Mouse (Mus musculus) kidney, embryonic 15.5 days (tissue): ENCODE measurements around the gene Lurap1l. TPM values are rescaled to one million over a fixed set of nuclear protein-coding genes. Genes with fewer than 3 reads are reported as not detected.

ENCODE experiments used
- ATAC-seq: fragments of 200-750 bp; cut with Nextera tagmentation; replicated peaks from 2 replicates; pipeline ENCODE4 v1.8.0; 2017; ENCODE audit warnings: moderate TSS enrichment; ENCODE audit not compliant: low FRiP score
- H3K27ac ChIP-seq: fragments of 300-500 bp; sonication (generic); 2 replicates; pipeline ENCODE4 v1.5.1; 2015; ENCODE audit warnings: mild to moderate bottlenecking, inconsistent platforms
- H3K27me3 ChIP-seq: fragments of 300-500 bp; sonication (generic); 2 replicates; pipeline ENCODE4 v1.6.1; 2015; ENCODE audit warnings: inconsistent platforms
- H3K36me3 ChIP-seq: fragments of 300-500 bp; sonication (generic); 2 replicates; pipeline ENCODE4 v1.6.1; 2015; ENCODE audit warnings: inconsistent platforms
- H3K4me1 ChIP-seq: fragments of 300-500 bp; sonication (generic); 2 replicates; pipeline ENCODE4 v1.6.1; 2015; ENCODE audit warnings: inconsistent platforms
- H3K4me2 ChIP-seq: fragments of 300-500 bp; sonication (generic); 2 replicates; pipeline ENCODE4 v1.6.1; 2015; ENCODE audit warnings: moderate library complexity, mild to moderate bottlenecking, inconsistent platforms
- H3K4me3 ChIP-seq: fragments of 300-500 bp; sonication (generic); replicated peaks from 2 replicates; pipeline ENCODE4 v1.5.1; 2015; ENCODE audit warnings: mild to moderate bottlenecking, inconsistent platforms
- H3K9ac ChIP-seq: fragments of 300-500 bp; sonication (generic); 2 replicates; pipeline ENCODE4 v1.6.1; 2015; ENCODE audit warnings: mild to moderate bottlenecking, inconsistent platforms
- H3K9me3 ChIP-seq: fragments of 300-500 bp; sonication (generic); replicated peaks from 2 replicates; pipeline ENCODE4 v1.6.1; 2016; ENCODE audit warnings: inconsistent platforms
- WGBS: fragments of 180-500 bp; shearing (Covaris S2); methylation state at CpG from one replicate; pipeline ENCODE4 v1.1.7; 2015; ENCODE audit warnings: mixed read lengths; 5-methylcytosine and 5-hydroxymethylcytosine counted together
- polyA plus RNA-seq: library from polyadenylated mRNA; unstranded; fragments of >200 nt; fragmentation: Nextera tagmentation; extraction: Ambion mirVana; gene quantifications from 2 replicates; pipeline ENCODE4 v1.2.1, GENCODE M21; 2015

The Lurap1l gene
- polyA plus RNA-seq, 1 experiment from 2014 or later: 13.6 TPM

GRCm38 (mm10) chr4:80919217-80919867 is 8.9 kb downstream of the Lurap1l start:
- no peaks in the 10 kb centered on the region for H3K27me3 ChIP-seq
- H3K9ac ChIP-seq: no peak overlapping the region
- H3K27ac ChIP-seq: no peak overlapping the region
- WGBS: 93% methylated on average over 1 of the region's 1 CpGs
- H3K9me3 ChIP-seq: no peaks in the 10 kb centered on the region
- no peaks in the 10 kb centered on the region for H3K36me3 ChIP-seq
- H3K4me2 ChIP-seq: no peak overlapping the region
- no peak for ATAC-seq
- H3K4me3 ChIP-seq: no peak overlapping the region
- H3K4me1 ChIP-seq: no peaks in the 10 kb centered on the region

GRCm38 (mm10) chr4:80921646-80922489 is 11.4 kb downstream of the Lurap1l start:
- Histone ChIP-seq H3K27me3 (no peaks in the 10 kb centered on the region), H3K9ac (no peak overlapping the region), H3K4me1 (no peaks in the 10 kb centered on the region), H3K36me3 (no peaks in the 10 kb centered on the region), H3K27ac (no peak overlapping the region), H3K4me2 (no peak overlapping the region), H3K4me3 (no peak overlapping the region), H3K9me3 (no peaks in the 10 kb centered on the region)
- no peak for ATAC-seq
- 74% methylated on average over 4 of the region's 4 CpGs for WGBS

GRCm38 (mm10) chr4:80922654-80923053 is 12.2 kb downstream of the Lurap1l start:
- Histone ChIP-seq H3K27me3 (no peaks in the 10 kb centered on the region), H3K9ac (no peak overlapping the region), H3K9me3 (no peaks in the 10 kb centered on the region), H3K36me3 (no peaks in the 10 kb centered on the region), H3K4me1 (no peaks in the 10 kb centered on the region), H3K27ac (no peak overlapping the region), H3K4me2 (no peak overlapping the region), H3K4me3 (no peak overlapping the region)
- 92% methylated on average over 2 of the region's 2 CpGs for whole genome bisulfite sequencing
- ATAC-seq: no peak

GRCm38 (mm10) chr4:80924815-80925214 is 14.4 kb downstream of the Lurap1l start:
- Histone ChIP-seq H3K4me1 (no peaks in the 10 kb centered on the region), H3K27ac (no peak overlapping the region), H3K27me3 (no peaks in the 10 kb centered on the region), H3K9ac (no peak overlapping the region), H3K9me3 (no peaks in the 10 kb centered on the region), H3K36me3 (no peaks in the 10 kb centered on the region), H3K4me3 (no peak overlapping the region), H3K4me2 (no peak overlapping the region)
- WGBS: 75% methylated on average over 4 of the region's 4 CpGs
- no peak for ATAC-seq

GRCm38 (mm10) chr4:80925752-80926519 is 15.5 kb downstream of the Lurap1l start:
- Histone ChIP-seq H3K4me1 (no peaks in the 10 kb centered on the region), H3K9ac (no peak overlapping the region), H3K9me3 (no peaks in the 10 kb centered on the region), H3K27ac (no peak overlapping the region), H3K4me3 (no peak overlapping the region), H3K36me3 (no peaks in the 10 kb centered on the region), H3K27me3 (no peaks in the 10 kb centered on the region), H3K4me2 (no peak overlapping the region)
- WGBS: 92% methylated on average over 6 of the region's 6 CpGs
- no peak for ATAC-seq

GRCm38 (mm10) chr4:80934749-80935148 is 24.3 kb downstream of the Lurap1l start:
- no peaks in the 10 kb centered on the region for H3K27me3 ChIP-seq
- H3K27ac ChIP-seq: no peak overlapping the region
- H3K4me3 ChIP-seq: no peak overlapping the region
- H3K4me1 ChIP-seq: no peaks in the 10 kb centered on the region
- no peaks in the 10 kb centered on the region for H3K36me3 ChIP-seq
- H3K4me2 ChIP-seq: no peak overlapping the region
- no peak overlapping the region for H3K9ac ChIP-seq
- no peaks in the 10 kb centered on the region for H3K9me3 ChIP-seq
- ATAC-seq: no peak
- WGBS: 93% methylated on average over 3 of the region's 3 CpGs

- no peaks in the 10 kb centered on the region for H3K36me3 ChIP-seq
- WGBS: 82% methylated on average over 2 of the region's 2 CpGs
Observed at GRCm38 (mm10) chr4:80939115-80939514, 28.7 kb downstream of the Lurap1l start.

GRCm38 (mm10) chr4:80940946-80941345 is 30.5 kb downstream of the Lurap1l start:
- no peak overlapping the region for H3K27ac ChIP-seq
- no peak overlapping the region for H3K4me3 ChIP-seq
- no peak overlapping the region for H3K9ac ChIP-seq
- no peak overlapping the region for H3K4me2 ChIP-seq
- no peaks in the 10 kb centered on the region for H3K27me3 ChIP-seq
- H3K9me3 ChIP-seq: no peaks in the 10 kb centered on the region
- H3K36me3 ChIP-seq: no peaks in the 10 kb centered on the region
- WGBS: 81% methylated on average over 4 of the region's 4 CpGs
- ATAC-seq: no peak
- H3K4me1 ChIP-seq: no peaks in the 10 kb centered on the region

More at GRCm38 (mm10) chr4:80939115-80939514, 28.7 kb downstream of the Lurap1l start:
- no peak overlapping the region for H3K4me3 ChIP-seq
- no peaks in the 10 kb centered on the region for H3K9me3 ChIP-seq
- no peaks in the 10 kb centered on the region for H3K4me1 ChIP-seq
- no peak overlapping the region for H3K9ac ChIP-seq
- no peak for ATAC-seq
- H3K27ac ChIP-seq: no peak overlapping the region
- no peak overlapping the region for H3K4me2 ChIP-seq
- no peaks in the 10 kb centered on the region for H3K27me3 ChIP-seq

- WGBS: 82% methylated on average over 3 of the region's 3 CpGs
- Histone ChIP-seq H3K27me3 (no peaks in the 10 kb centered on the region), H3K4me1 (no peaks in the 10 kb centered on the region), H3K4me2 (no peak overlapping the region), H3K36me3 (no peaks in the 10 kb centered on the region), H3K4me3 (no peak overlapping the region), H3K9me3 (no peaks in the 10 kb centered on the region), H3K27ac (no peak overlapping the region), H3K9ac (no peak overlapping the region)
- ATAC-seq: no peak
Observed at GRCm38 (mm10) chr4:80941978-80942377, 31.5 kb downstream of the Lurap1l start.

GRCm38 (mm10) chr4:80944605-80945004 is 34.2 kb downstream of the Lurap1l start:
- no peaks in the 10 kb centered on the region for H3K4me1 ChIP-seq
- no peaks in the 10 kb centered on the region for H3K27me3 ChIP-seq
- H3K9ac ChIP-seq: no peak overlapping the region
- no peak overlapping the region for H3K27ac ChIP-seq
- no peaks in the 10 kb centered on the region for H3K36me3 ChIP-seq
- no peak for ATAC-seq
- no peak overlapping the region for H3K4me3 ChIP-seq
- no peaks in the 10 kb centered on the region for H3K9me3 ChIP-seq
- no peak overlapping the region for H3K4me2 ChIP-seq

GRCm38 (mm10) chr4:80949110-80949509 is 38.7 kb downstream of the Lurap1l start:
- Histone ChIP-seq H3K4me3 (no peak overlapping the region), H3K9ac (no peak overlapping the region), H3K9me3 (no peaks in the 10 kb centered on the region), H3K27me3 (no peaks in the 10 kb centered on the region), H3K4me1 (no peaks in the 10 kb centered on the region), H3K4me2 (no peak overlapping the region), H3K27ac (no peak overlapping the region), H3K36me3 (peaks cover 4% of the 10 kb centered on the region; the same call in 1 of the 2 replicates)
- ATAC-seq: no peak

- Histone ChIP-seq H3K4me1 (no peaks in the 10 kb centered on the region), H3K4me3 (no peak overlapping the region), H3K36me3 (peaks cover 10% of the 10 kb centered on the region; the same call in 1 of the 2 replicates), H3K27me3 (no peaks in the 10 kb centered on the region), H3K9ac (no peak overlapping the region), H3K9me3 (no peaks in the 10 kb centered on the region), H3K4me2 (no peak overlapping the region), H3K27ac (no peak overlapping the region)
- WGBS: 77% methylated on average over 2 of the region's 2 CpGs
- no peak for ATAC-seq
Observed at GRCm38 (mm10) chr4:80949720-80950119, 39.3 kb downstream of the Lurap1l start.
